Mouse (Mus musculus) left cerebral cortex, adult 2 months (tissue): ENCODE data around the gene Akr1e1. TPM values are rescaled to one million over a fixed set of nuclear protein-coding genes. Genes with fewer than 3 reads are reported as not detected.

Source experiments
- DNase-seq, 2 experiments: peaks; one replicate each; pipeline ENCODE4 v3.0.0; 2021 to 2022; ENCODE audit warnings: low spot score in 2 of 2, mixed read lengths in 1 of 2; ENCODE audit errors: extremely low spot score in 1 of 2
- H3K27ac ChIP-seq: fragments of 200-600 bp; 2 replicates; pipeline ENCODE4 v1.8.1; 2022
- H3K4me3 ChIP-seq: fragments of 200-600 bp; 2 replicates; pipeline ENCODE4 v1.8.1; 2022
- CTCF ChIP-seq: fragments of 200-600 bp; IDR thresholded peaks from 2 replicates; pipeline ENCODE4 v1.8.1; 2022; ENCODE audit warnings: antibody characterized with exemption, mild to moderate bottlenecking, moderate library complexity
- intact Hi-C: fragments of 180-260 bp; cut with DNase I; formaldehyde crosslinking; loops from one replicate; pipeline ENCODE4 v1.15.1; 2025
- total RNA-seq, 2 experiments: library from RNA; stranded (reverse); gene quantifications; 2 replicates each; pipeline ENCODE4 v1.2.3; 2021

Gene Akr1e1
- total RNA-seq, 2 experiments from 2014 or later, result 19.6 to 20.7 TPM

DNA sequence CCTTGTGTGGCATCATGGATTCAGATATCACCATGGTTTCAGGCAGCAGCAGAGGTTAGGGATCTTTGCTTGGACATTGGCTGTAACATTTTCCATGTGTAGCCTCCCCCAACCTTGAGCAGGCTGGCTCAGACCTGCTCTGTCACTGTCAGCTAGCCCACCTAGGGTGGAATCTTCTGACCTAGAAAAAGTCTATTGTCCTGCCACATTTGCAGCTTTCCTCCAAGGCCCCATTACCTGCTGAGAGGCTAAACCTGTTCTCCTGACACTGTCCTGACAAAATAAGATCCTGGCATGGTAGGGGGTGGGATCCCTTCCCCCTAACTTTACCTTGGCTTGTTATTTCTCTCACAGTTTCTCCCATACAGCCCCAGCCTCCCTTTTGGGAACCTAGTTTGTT, 48.5 kb downstream of the Akr1e1 start:
- TF ChIP-seq CTCF, result no peak
- H3K27ac ChIP-seq, result no peak overlapping the region
- no peak overlapping the region for H3K4me3 ChIP-seq
- DNase-seq, result no peak
- intact Hi-C loops, result no loop called here

DNA sequence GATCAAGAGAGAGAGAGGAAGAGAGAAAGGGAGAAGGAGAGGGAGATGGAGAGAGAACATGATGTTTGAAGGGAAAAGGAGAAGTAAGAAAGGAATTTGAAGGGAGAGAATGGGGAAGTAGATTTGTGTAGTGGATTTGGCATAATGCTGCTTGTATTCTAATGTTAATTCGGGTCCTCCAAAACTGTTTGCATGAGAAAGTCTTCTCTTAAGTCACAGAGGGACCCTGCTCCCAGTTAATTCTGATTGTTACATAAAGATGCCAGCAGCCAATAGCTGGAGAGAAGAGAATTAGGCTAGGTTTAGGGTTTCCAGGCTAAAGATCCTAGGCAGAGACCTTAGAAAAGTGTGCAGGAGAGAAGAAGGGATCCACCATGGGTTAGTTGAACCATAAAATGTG, 49.8 kb downstream of the Akr1e1 start:
- Histone ChIP-seq H3K27ac (no peak overlapping the region), H3K4me3 (no peak overlapping the region)
- no peak for TF ChIP-seq CTCF
- intact Hi-C loops, result no loop called here
- DNase-seq, result no peak

Other genes starting within 250 kb of the Akr1e1 start
- not detected for gene Akr1c6, start 174.9 kb downstream of the Akr1e1 start, total RNA-seq
- gene Akr1c20, start 85.8 kb downstream of the Akr1e1 start, total RNA-seq, result not detected
- not detected for gene Akr1c21, start 35.1 kb downstream of the Akr1e1 start, total RNA-seq